In genomic region chr9:108820077-108820476, GRCm38 (mm10) we compare ENCODE assay signal across 6 mouse cellular contexts.
"Had no signal": no experiment of that assay in that cellular context is flagged by ENCODE, and none has a peak within 500 bp of the region (broad histone marks: within the 10 kb centered on the region; RNA-seq: fewer than 3 reads in every experiment).

No protein-coding gene starts in this region.

- H3K9ac ChIP-seq: neural tube, embryonic 15.5 days; stomach, embryonic 15.5 days had no signal

- H3K4me3 ChIP-seq: neural tube, embryonic 15.5 days; stomach, embryonic 15.5 days had no signal

- H3K27me3 ChIP-seq: neural tube, embryonic 15.5 days had no signal

- DNase-seq: right cerebral cortex, adult 18-20 months; right cerebral cortex, postnatal 25 days; thymus, adult 18-20 months had no signal

- H3K9me3 ChIP-seq: neural tube, embryonic 15.5 days; stomach, embryonic 15.5 days had no signal

- H3K4me1 ChIP-seq: stomach, embryonic 15.5 days had no signal

- H3K4me2 ChIP-seq: neural tube, embryonic 15.5 days; stomach, embryonic 15.5 days had no signal

- H3K27ac ChIP-seq: neural tube, embryonic 15.5 days; stomach, embryonic 15.5 days; stomach, postnatal 0 days had no signal
